Mouse (Mus musculus) stomach, postnatal 0 days (tissue): ENCODE data around the gene Mcfd2.

Experiments used
- CTCF ChIP-seq: IDR thresholded peaks from 2 replicates; pipeline ENCODE4 v1.5.1; 2016; ENCODE audit warnings: antibody characterized with exemption, low read depth, mild to moderate bottlenecking, moderate library complexity
- EP300 ChIP-seq: optimal IDR thresholded peaks from 2 replicates; pipeline ENCODE3; 2016; ENCODE audit warnings: antibody characterized with exemption

GRCm38 (mm10) chr17:87283755-87284481, 18.2 kb upstream of the Mcfd2 start:
- TF ChIP-seq CTCF: no peak
- TF ChIP-seq EP300: no peak
